Mouse (Mus musculus): ENCODE measurements at regions not wholly inside any gene's neighbourhood (a gene's known extent, or its start where the extent isn't known, plus 50 kb on each side); places are given as distances from the start of the nearest gene placed in this dataset.

DNA sequence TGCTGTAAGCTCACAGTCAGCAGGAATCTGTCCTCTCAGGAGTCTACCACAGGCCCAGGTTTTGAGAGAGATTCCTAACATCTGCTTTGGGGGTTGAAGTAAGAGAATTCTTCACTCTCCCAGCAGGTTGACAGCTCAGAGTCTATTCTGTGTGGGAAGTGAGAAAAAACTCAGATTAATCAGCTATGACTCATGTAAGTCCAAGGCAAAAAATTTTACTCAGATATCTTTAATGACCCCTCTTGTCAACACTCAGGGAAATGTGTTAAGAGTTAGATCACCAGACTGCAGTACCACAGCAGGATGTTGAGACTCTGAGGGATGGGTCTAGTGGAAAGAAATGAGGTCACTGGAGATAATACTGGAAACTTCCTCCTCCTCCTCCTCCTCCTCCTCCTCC lies 688.4 kb downstream of the Hs3st4 start:
- DNase-seq (ENCODE audit: low read depth, low spot score): no peak

DNA sequence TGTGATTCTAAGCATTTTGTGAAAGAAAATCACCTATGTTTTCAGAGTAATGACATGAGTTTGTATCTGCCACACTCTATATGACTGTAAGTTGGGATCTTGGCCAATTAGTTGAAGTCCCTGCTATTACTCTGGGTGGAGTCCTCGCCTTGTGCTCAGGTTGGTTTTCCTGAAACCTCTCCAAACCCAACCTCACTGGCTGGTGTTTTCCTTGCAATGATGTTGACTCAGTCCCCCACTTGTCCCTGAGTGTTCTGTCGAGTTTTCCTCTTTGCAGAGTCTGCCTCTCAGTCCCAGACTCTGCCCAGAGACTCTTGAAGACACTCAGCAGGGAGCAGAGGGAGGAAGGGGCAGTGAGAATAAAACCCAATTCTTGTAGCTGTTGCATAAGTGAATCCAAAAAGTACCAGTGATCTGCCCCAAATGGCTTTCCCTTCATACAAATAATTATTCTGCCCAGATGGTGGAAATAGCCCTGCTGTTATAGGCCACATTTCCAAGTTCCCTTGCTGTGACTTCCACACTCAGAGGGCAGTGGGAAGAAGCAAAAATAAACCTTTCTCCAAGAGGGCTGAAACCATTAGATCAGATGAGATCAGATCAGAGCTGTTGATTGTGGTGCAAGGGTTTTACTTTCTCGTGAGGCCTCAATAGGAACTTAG lies 694.3 kb downstream of the Hs3st4 start:
- no peak for DNase-seq (ENCODE audit: low read depth, low spot score)

- DNase-seq (ENCODE audit: low read depth, low spot score): no peak
Observed at GRCm38 (mm10) chr7:124680561-124680960, 697.9 kb downstream of the Hs3st4 start.

GRCm38 (mm10) chr7:124681212-124681611 lies 698.5 kb downstream of the Hs3st4 start:
- no peak for DNase-seq (ENCODE audit: low read depth, low spot score)

- DNase-seq (ENCODE audit: low read depth, low spot score): no peak
Observed at GRCm38 (mm10) chr7:124681820-124682219, 699.2 kb downstream of the Hs3st4 start.

DNA sequence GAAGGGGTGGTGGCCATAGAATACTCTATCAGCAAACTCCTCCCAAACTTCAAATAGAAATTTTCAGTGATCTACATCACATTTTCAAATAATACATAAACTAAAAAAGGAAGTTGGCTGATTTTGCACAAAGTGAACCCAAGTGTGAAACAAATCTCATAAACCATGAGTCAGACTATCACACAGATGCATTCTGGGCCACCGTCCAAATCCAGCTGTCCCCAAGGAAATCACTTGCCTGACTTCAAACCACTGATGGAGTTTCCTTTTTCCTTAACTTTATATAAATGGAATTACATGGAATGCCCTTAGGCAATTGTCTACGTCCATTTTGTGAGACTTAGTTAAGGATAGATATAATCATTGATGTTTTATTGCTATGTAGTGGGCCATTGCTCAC lies 702.8 kb downstream of the Hs3st4 start:
- DNase-seq (ENCODE audit: low read depth, low spot score): no peak

DNA sequence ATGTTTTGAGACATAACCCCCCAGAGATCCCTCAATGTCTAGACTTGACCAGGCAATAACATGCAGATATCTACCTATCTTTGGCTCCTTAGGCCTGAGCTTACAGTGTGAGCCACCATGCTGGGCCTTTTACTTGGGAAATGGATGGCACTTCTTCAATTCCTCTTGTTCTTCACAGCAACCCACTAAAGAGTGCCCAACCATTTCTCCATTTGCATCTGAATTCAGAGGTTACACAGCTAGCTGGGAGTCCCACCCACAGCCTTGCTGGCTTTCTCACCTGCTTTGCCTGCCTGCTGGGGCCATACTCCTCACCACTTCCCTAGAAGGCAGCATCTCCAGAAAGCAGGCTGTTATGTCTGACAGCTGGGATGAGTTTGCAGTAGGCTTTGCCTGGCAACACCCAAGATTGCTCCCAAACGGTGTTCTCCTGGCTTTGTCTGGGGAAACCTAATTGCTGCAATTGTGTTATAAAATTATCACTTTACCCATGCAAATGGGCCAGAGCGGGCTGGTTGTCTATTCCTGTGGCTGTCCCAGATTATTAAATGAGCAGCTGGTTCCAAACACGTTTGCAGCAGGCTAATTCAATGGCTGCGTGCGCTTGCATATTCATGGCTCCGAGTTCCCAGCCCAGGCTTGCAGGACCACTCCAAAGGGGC lies 721.6 kb downstream of the Hs3st4 start:
- DNase-seq (ENCODE audit: low read depth, low spot score): no peak

DNA sequence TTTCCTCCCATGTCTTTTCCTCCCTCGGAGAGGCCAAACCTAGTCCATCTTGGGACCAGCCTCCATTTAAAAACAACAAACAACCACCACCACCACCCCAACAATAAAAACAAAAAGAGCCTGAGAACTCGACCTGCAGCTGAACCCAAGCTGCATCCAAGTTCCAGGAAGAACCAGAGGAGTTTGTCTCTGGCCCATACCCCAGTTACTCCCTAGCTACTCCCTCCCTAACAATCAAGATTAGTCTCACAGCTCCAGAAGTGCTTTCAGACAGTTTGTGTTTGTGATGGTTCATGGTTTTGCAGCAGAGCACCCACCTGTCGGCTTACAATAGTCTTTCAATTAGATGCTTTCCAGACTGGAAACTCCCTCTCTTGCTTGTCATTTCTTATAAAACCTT lies 724.5 kb downstream of the Hs3st4 start:
- no peak for DNase-seq (ENCODE audit: low read depth, low spot score)

DNA sequence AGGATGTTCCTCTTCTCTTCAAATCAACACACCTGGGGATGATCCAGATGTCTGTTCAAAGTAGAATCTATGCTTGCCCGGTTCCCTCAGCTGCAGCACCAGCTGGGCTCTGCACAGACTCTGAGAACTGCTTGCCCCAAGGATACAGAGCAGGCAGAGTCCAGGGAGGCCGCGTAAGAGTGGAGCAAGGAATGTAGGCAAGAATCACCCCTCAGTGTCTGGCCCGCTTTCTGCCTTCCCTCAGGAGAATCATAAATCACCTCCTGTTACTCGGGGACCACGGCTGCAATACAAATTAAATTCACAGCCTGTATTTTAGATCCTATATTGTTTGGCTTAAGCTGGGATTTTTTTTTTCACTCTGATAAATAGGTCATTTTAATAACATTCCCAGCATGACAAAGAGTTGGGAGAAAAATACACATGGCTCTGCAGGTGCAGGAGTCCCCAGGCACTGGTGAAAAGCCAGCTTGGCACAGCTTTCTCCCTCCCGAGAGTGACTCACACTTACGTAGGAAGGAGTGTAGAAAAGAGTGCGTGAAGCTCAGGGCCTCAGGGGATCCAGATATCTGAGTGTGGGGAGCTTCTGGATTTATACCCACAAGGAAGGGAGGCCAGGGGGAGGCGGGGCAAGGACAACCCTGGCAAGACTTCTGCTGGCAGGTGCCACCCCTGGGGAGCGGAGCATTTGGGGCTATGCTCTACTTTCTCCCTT lies 726.3 kb downstream of the Hs3st4 start:
- DNase-seq (ENCODE audit: low read depth, low spot score): no peak

- DNase-seq (ENCODE audit: low read depth, low spot score): no peak
Observed at GRCm38 (mm10) chr7:124720927-124721326, 723.5 kb upstream of the Kdm8 start.

- DNase-seq (ENCODE audit: low read depth, low spot score): no peak
Observed at GRCm38 (mm10) chr7:124742086-124742485, 702.4 kb upstream of the Kdm8 start.

DNA sequence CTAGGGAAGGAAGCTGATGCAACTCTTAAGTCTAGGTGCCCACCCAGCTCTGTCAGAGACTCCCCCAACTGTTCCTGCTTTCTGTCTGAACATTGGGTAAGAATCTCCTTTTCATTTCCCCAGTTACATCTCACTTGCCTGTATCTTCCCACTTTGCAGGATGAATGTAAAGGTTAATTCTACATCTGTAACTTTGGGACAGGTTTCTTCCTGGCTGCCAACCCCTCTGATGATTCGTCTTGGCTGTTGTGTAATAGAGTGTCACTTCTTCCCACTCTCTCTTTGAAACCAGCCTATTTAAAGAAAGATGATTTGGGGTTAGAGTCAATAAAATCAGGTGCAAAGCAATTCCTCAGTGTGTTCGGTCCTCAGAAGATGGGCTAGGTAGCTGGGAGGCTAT lies 698.2 kb upstream of the Kdm8 start:
- no peak for DNase-seq (ENCODE audit: low read depth, low spot score)

GRCm38 (mm10) chr7:124748396-124748795 lies 696.1 kb upstream of the Kdm8 start:
- no peak for DNase-seq (ENCODE audit: low read depth, low spot score)

GRCm38 (mm10) chr7:124759084-124759483 lies 685.4 kb upstream of the Kdm8 start:
- no peak for DNase-seq (ENCODE audit: low read depth, low spot score)

DNA sequence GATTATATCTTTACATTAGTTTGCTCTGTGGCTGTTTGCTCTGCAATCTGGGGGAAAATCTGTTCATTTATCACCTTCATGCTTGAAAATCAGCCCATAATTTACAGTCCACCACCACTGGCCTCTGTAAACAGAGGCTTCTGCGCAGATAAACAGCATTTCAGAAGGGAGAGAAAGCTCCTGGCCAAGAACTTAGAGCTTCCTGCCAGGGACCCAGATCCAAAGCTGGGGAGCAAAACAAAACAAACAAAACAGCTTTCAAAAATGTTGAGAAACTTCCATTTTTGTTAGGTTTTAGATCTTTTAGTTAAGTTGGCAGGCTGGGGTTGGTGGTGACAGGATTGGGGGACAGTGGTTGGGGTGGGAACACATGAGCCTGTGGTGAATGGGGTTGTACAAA lies 666.7 kb upstream of the Kdm8 start:
- DNase-seq (ENCODE audit: low read depth, low spot score): no peak

GRCm38 (mm10) chr7:124782816-124783215 lies 661.7 kb upstream of the Kdm8 start:
- no peak for DNase-seq (ENCODE audit: low read depth, low spot score)

DNA sequence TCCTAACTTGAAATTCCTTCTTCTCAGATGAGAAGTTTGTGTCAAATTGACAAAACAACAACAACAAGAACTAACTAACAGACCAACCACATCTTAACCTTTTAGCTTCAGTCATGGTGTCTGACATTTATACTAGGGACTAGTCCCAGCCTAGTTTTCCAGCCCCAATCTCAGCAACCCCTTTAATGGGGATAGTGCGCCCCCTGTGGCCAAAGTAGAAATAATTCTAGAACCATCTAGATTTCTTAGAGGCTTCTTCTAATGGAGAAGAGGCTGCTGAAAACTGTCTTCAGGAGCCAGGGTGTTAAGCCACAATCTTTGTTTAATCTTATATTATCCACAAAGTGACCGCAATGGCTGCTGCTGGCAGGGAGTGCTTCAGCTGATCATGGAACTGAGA lies 659.5 kb upstream of the Kdm8 start:
- no peak for DNase-seq (ENCODE audit: low read depth, low spot score)

DNA sequence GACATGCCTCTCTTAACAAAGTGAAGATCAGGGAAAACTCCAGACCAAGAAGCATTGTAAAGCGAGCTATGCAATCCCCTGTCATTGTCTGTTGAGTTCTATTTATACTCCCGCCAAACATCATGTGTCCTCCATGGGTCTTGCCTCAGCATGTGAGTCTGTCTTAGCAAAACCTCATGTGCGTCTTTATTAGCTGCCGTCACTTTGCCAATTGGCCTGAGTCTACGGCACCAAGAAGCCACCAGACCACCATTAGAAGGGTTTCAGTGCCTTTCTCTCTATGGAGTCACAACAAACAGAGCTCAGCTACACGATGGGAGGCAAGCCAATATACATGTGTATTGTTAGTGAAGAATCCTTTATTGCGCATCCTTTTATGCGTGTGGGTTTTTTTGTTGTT lies 658.6 kb upstream of the Kdm8 start:
- DNase-seq (ENCODE audit: low read depth, low spot score): no peak

- DNase-seq (ENCODE audit: low read depth, low spot score): no peak
Observed at GRCm38 (mm10) chr7:124788781-124789180, 655.7 kb upstream of the Kdm8 start.

GRCm38 (mm10) chr7:124803101-124803500 lies 641.4 kb upstream of the Kdm8 start:
- DNase-seq (ENCODE audit: low read depth, low spot score): no peak

GRCm38 (mm10) chr7:124834692-124835091 lies 609.8 kb upstream of the Kdm8 start:
- no peak for DNase-seq (ENCODE audit: low read depth, low spot score)

GRCm38 (mm10) chr7:124836531-124836930 lies 607.9 kb upstream of the Kdm8 start:
- DNase-seq (ENCODE audit: low read depth, low spot score): no peak

DNA sequence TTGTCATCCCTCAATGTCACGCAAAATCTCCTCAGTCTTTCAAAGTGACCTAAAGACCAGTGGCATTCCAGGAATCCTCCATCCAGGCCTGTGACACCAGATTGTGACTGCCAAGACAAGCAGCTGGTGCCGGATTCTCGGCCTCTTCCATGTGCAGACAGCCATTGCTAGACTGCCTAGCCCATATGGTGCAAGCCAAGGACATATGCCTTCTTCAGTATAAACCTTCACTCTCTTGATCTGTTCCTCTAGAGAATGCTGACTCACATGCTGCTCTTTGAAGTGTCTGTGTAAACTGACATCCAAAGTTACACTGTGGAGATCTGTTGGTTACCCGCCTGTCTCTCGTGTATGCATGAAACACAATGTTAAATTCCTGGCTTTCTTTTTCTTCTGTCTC lies 589.4 kb upstream of the Kdm8 start:
- no peak for DNase-seq (ENCODE audit: low read depth, low spot score)

Data from c-Kit-negative CD71-positive TER-119-positive erythroid progenitor cells, embryonic 14.5 days (primary cell).